ENCODE assay signal across 16 mouse cellular contexts in the genomic region with DNA sequence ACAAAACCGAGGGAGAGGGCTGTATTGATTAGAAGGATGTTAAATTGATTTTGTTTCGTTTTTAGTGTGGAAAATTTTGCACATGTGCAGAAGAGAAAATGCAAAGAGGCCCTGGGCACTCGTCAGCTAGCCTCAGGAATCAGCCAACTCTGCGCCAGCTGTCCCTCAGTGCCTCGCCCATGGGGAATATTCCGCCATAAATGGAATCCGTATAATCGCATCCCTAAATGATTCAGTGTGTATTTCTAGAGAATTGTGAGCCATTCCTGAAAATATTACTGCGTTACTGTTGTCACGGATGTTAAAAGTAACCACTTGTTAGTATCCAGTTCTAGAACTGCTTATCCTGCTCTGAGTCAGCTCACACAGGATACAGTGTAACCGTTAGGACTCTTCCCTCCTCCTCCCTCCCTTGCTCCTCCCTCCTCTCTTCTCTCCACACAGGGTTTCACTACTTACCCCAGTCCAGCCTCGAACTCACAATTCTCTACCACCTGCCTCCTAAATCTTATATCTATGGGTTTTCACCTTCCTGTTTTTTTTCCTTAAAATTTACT. TPM values are rescaled to one million over a fixed set of nuclear protein-coding genes. Genes with fewer than 3 reads are reported as not detected.
DNase-seq lines count a peak whose midpoint lies in the region; ATAC-seq and TF ChIP-seq lines count a peak whose summit lies in the region.
"Had no signal": no experiment of that assay in that cellular context is flagged by ENCODE, and none has a peak within 500 bp of the region (broad histone marks: within the 10 kb centered on the region; RNA-seq: fewer than 3 reads in every experiment).

No protein-coding gene starts in this region.

- H3K36me3 ChIP-seq in limb, embryonic 14.5 days (ENCODE audit: control insufficient read depth, insufficient read depth, low read length) = no peaks in the 10 kb centered on the region
- H3K36me3 ChIP-seq: intestine, embryonic 15.5 days; midbrain, embryonic 12.5 days had no signal

- no peaks in the 10 kb centered on the region for H3K27me3 ChIP-seq in limb, embryonic 14.5 days (ENCODE audit: control insufficient read depth, insufficient read depth, low read length)
- H3K27me3 ChIP-seq: intestine, embryonic 15.5 days; midbrain, embryonic 12.5 days had no signal

- intact Hi-C loops in left cerebral cortex, postnatal 4 days (cut with DNase I) = no loop called here

- no peak overlapping the region for H3K9ac ChIP-seq in limb, embryonic 14.5 days (ENCODE audit: low read depth, low read length, severe bottlenecking)
- H3K9ac ChIP-seq: intestine, embryonic 15.5 days; midbrain, embryonic 12.5 days had no signal

- DNase-seq in cerebellum, postnatal 14 days = peak; percentile 29 to 34
- no peak for DNase-seq in cerebellum, adult 11-12 months
- peak; percentile 32 for DNase-seq in left cerebral cortex, postnatal 4 days
- no peak for DNase-seq in left cerebral cortex, adult 9 months (ENCODE audit: low spot score in 2 of 2)
- DNase-seq in NIH3T3 (ENCODE audit: low read depth) = peak; percentile 45
- DNase-seq in limb, embryonic 14.5 days (ENCODE audit: low spot score) = no peak
- no peak for DNase-seq in layer of hippocampus, adult 18-20 months (ENCODE audit: low spot score in 2 of 2)
- DNase-seq: adrenal gland, adult 2 months; gastrocnemius, postnatal 36 days; kidney, postnatal 4 days; lung, adult 2 months had no signal

- H3K4me3 ChIP-seq in limb, embryonic 14.5 days (replicated peaks; ENCODE audit: low read length) = peak overlapping the region; percentile 22
- H3K4me3 ChIP-seq: erythroblast, embryonic 14.5 days; intestine, embryonic 15.5 days; midbrain, embryonic 12.5 days had no signal

- WGBS in limb, embryonic 14.5 days = 39% methylated on average over 12 of the region's 12 CpGs

- ATAC-seq in limb, embryonic 14.5 days (ENCODE audit: low FRiP score, low read depth) = 0 out of 2 replicates have a peak, but pooled peaks have one; percentile 46
- ATAC-seq in megakaryocyte-erythroid progenitor cell, adult 5-6 weeks (replicated peaks; ENCODE audit: low FRiP score, low TSS enrichment, poor library complexity, severe bottlenecking) = no peak
- ATAC-seq: CD4-positive, CD25-positive, alpha-beta regulatory T cell, adult 4 months; intestine, embryonic 15.5 days had no signal

- TF ChIP-seq POLR2A in limb, embryonic 14.5 days (IDR thresholded peaks at IDR 0.05; ENCODE audit: borderline replicate concordance, extremely low read depth, insufficient read depth, insufficient read length) = no peak

- H3K4me1 ChIP-seq in limb, embryonic 14.5 days (ENCODE audit: control insufficient read depth, insufficient read depth, low read length) = peaks cover 6% of the 10 kb centered on the region; the same call in 1 of the 2 replicates
- H3K4me1 ChIP-seq: intestine, embryonic 15.5 days; midbrain, embryonic 12.5 days had no signal

- peak overlapping the region; percentile 42 for H3K4me2 ChIP-seq in limb, embryonic 14.5 days (replicated peaks; ENCODE audit: low read depth, low read length, severe bottlenecking)
- H3K4me2 ChIP-seq: midbrain, embryonic 12.5 days had no signal

- H3K27ac ChIP-seq in limb, embryonic 14.5 days (replicated peaks; ENCODE audit: low read depth, low read length) = 0 out of 2 replicates have a peak overlapping the region, but pooled peaks have one; percentile 3
- H3K27ac ChIP-seq: intestine, embryonic 15.5 days; midbrain, embryonic 12.5 days had no signal

- H3K9me3 ChIP-seq in limb, embryonic 14.5 days (ENCODE audit: control insufficient read depth, low read length) = no peaks in the 10 kb centered on the region
- H3K9me3 ChIP-seq: intestine, embryonic 15.5 days; midbrain, embryonic 12.5 days had no signal

RNA-seq across cellular contexts. Expression of gene Nsmce3, which starts 16.2 kb away (rescaled TPM):
- total RNA-seq in left cerebral cortex, postnatal 4 days (2021) = 10 to 100 TPM; 11.8 to 12.5 TPM
- polyA plus RNA-seq in limb, embryonic 14.5 days (2012; rRNA removed) = 7.1 and 8.0 TPM in 2 replicates
- polyA plus RNA-seq in limb, embryonic 14.5 days (2014; fragmentation: Nextera tagmentation; extraction: Ambion mirVana) = 11.3 and 12.4 TPM in 2 replicates
- total RNA-seq in megakaryocyte-erythroid progenitor cell, adult 5-6 weeks (2014; fragmentation: Nextera tagmentation) = 4.7 and 8.5 TPM in 2 replicates
- 6.0 and 6.1 TPM in 2 replicates for total RNA-seq in megakaryocyte-erythroid progenitor cell, adult 5-6 weeks (2017)
- total RNA-seq in layer of hippocampus, adult 18-20 months (2021) = 10 to 100 TPM; 15.9 to 16.9 TPM

Comparison
In these comparisons a context has a peak if more than half of its experiments do, and no peak if none do; other contexts are left out.
1. DNase-seq: peak in cerebellum, postnatal 14 days (2 of 2), left cerebral cortex, postnatal 4 days (single experiment) and NIH3T3 (single experiment); none in cerebellum, adult 11-12 months (single experiment), left cerebral cortex, adult 9 months (0 of 2), limb, embryonic 14.5 days (single experiment) and layer of hippocampus, adult 18-20 months (0 of 2).